Mouse (Mus musculus): ENCODE data around the gene Wdr11. TPM values are rescaled to one million over a fixed set of nuclear protein-coding genes. Genes with fewer than 3 reads are reported as not detected.

Gene Wdr11
- polyA plus RNA-seq, 1 experiment from 2014 or later: 9.2 TPM

DNA sequence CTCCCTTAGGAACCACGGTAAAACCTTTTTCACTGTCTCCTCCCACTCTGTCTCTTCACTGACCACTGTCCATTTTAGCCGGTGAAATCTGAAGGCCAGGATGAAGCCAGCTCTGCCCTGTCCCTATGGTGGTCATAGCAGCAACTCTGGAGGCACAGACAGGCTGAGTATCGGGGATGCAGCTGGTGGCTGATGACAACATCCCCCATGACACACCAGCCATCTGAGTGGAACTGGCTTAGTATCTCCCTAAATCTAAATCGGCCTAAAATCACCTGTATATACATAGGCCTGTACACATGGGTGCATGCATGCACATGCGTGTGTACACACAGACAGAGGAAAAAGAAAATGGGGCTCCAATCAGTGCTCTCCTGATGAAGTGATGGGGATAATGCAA is 93.7 kb downstream of the Wdr11 start:
- DNase-seq: peak; percentile 1
- no peak overlapping the region for H3K27ac ChIP-seq (ENCODE audit: low read depth)
- no peak overlapping the region for H3K9ac ChIP-seq (replicated peaks)
- no peaks in the 10 kb centered on the region for H3K9me3 ChIP-seq (ENCODE audit: low read length)
- H3K4me2 ChIP-seq (ENCODE audit: low read depth, low read length): no peak overlapping the region
- WGBS (ENCODE audit: insufficient replicate concordance): 73% methylated on average over 5 of the region's 5 CpGs
- no peaks in the 10 kb centered on the region for H3K36me3 ChIP-seq (replicated peaks; ENCODE audit: insufficient read depth, low read length)
- H3K27me3 ChIP-seq (ENCODE audit: insufficient read depth, low read length): no peaks in the 10 kb centered on the region
- H3K4me3 ChIP-seq (ENCODE audit: low read depth, low read length): no peak overlapping the region
- TF ChIP-seq CTCF (IDR thresholded peaks at IDR 0.05; ENCODE audit: low read depth) (no peak), EP300 (IDR thresholded peaks at IDR 0.05; ENCODE audit: low read depth) (no peak)
- no peaks in the 10 kb centered on the region for H3K4me1 ChIP-seq (ENCODE audit: insufficient read depth)
- no peak for ATAC-seq
